Mouse (Mus musculus) midbrain, embryonic 15.5 days (tissue): ENCODE data around the gene Copz2. TPM values are rescaled to one million over a fixed set of nuclear protein-coding genes. Genes with fewer than 3 reads are reported as not detected.

Experiments
- ATAC-seq: fragments of 200-750 bp; cut with Nextera tagmentation; replicated peaks from 2 replicates; pipeline ENCODE4 v1.8.0; 2017; ENCODE audit warnings: moderate TSS enrichment
- H3K27ac ChIP-seq: fragments of 300-500 bp; sonication (generic); 2 replicates; pipeline ENCODE4 v1.5.1; 2015; ENCODE audit warnings: mild to moderate bottlenecking, inconsistent platforms
- H3K27me3 ChIP-seq: fragments of 300-500 bp; sonication (generic); replicated peaks from 2 replicates; pipeline ENCODE4 v1.6.1; 2015; ENCODE audit warnings: inconsistent platforms
- H3K36me3 ChIP-seq: fragments of 300-500 bp; sonication (generic); replicated peaks from 2 replicates; pipeline ENCODE4 v1.6.1; 2015; ENCODE audit warnings: inconsistent platforms
- H3K4me1 ChIP-seq: fragments of 300-500 bp; sonication (generic); 2 replicates; pipeline ENCODE4 v1.6.1; 2015; ENCODE audit warnings: inconsistent platforms
- H3K4me2 ChIP-seq: fragments of 300-500 bp; sonication (generic); 2 replicates; pipeline ENCODE4 v1.6.1; 2015; ENCODE audit warnings: inconsistent platforms, mild to moderate bottlenecking, moderate library complexity
- H3K4me3 ChIP-seq: fragments of 300-500 bp; sonication (generic); 2 replicates; pipeline ENCODE4 v1.5.1; 2015; ENCODE audit warnings: mild to moderate bottlenecking, inconsistent platforms
- H3K9ac ChIP-seq: fragments of 300-500 bp; sonication (generic); 2 replicates; pipeline ENCODE4 v1.6.1; 2015; ENCODE audit warnings: mild to moderate bottlenecking, inconsistent platforms
- H3K9me3 ChIP-seq: fragments of 300-500 bp; sonication (generic); 2 replicates; pipeline ENCODE4 v1.6.1; 2016; ENCODE audit warnings: inconsistent platforms
- WGBS: fragments of 180-500 bp; shearing (Covaris S2); methylation state at CpG from one replicate; pipeline ENCODE4 v1.1.7; 2015; ENCODE audit warnings: mixed read lengths; 5-methylcytosine and 5-hydroxymethylcytosine counted together
- polyA plus RNA-seq: library from polyadenylated mRNA; unstranded; fragments of >200 nt; fragmentation: Nextera tagmentation; extraction: Ambion mirVana; gene quantifications from 2 replicates; pipeline ENCODE4 v1.2.1, GENCODE M21; 2015

Gene Copz2
- polyA plus RNA-seq, 1 experiment from 2014 or later: 19.9 TPM

- Histone ChIP-seq H3K27ac (peak overlapping the region; percentile 96), H3K27me3 (no peaks in the 10 kb centered on the region), H3K36me3 (peaks cover 4% of the 10 kb centered on the region), H3K9me3 (no peaks in the 10 kb centered on the region), H3K4me2 (peak overlapping the region; percentile 62), H3K4me1 (peaks cover 39% of the 10 kb centered on the region), H3K9ac (peak overlapping the region; percentile 58), H3K4me3 (peak overlapping the region; percentile 98)
- ATAC-seq: no peak
- 21% methylated on average over 13 of the region's 13 CpGs for WGBS
Measured at GRCm38 (mm10) chr11:96830539-96831216, 19.0 kb upstream of the Copz2 start.

DNA sequence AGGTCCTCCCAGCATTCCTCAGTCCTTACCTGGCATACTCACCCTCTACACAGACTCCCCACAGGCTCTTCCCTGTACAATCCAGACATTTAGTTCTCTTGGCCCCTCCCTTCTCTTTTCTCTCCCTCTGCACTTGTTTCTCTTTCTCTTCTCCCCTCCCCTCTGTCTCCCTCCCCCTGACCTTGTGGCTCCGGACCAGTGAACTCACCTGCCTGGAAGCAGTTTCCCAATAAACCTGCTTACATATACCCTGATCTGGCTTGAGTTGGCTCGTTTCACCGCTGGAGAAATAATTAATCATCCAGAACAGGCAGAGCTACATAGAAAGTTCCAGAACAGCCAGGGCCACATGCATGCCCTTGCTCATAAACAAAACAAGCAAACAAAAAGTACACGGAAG, 18.2 kb upstream of the Copz2 start:
- 79% methylated on average over 4 of the region's 4 CpGs for WGBS
- H3K4me3 ChIP-seq: no peak overlapping the region
- no peak overlapping the region for H3K9ac ChIP-seq
- peaks cover 31% of the 10 kb centered on the region for H3K4me1 ChIP-seq
- H3K4me2 ChIP-seq: no peak overlapping the region
- 0 out of 2 replicates have a peak overlapping the region, but pooled peaks have one; percentile 12 for H3K27ac ChIP-seq
- peaks cover 4% of the 10 kb centered on the region for H3K36me3 ChIP-seq
- no peak for ATAC-seq
- H3K27me3 ChIP-seq: no peaks in the 10 kb centered on the region
- H3K9me3 ChIP-seq: no peaks in the 10 kb centered on the region

DNA sequence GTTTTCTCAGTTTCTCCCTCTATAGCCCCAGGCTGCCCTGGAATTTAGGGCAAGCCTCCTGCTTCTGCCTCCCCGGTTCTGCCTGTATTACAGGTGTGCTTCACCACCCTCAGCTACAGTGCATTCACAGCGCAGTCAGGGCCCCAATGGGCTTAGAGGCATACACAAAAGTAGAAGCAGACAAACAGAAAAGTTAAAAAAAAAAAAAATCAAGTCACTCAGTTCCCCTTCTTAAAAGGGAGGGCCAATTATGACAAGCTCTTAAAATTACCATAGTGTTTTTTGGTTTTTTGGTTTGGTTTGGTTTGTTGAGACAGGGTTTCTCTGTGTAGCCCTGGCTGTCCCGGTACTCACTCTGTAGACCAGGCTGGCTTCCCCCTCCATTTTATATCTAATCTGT, 17.1 kb upstream of the Copz2 start:
- H3K4me3 ChIP-seq: no peak overlapping the region
- ATAC-seq: no peak
- H3K9me3 ChIP-seq: no peaks in the 10 kb centered on the region
- peaks cover 21% of the 10 kb centered on the region for H3K4me1 ChIP-seq
- no peaks in the 10 kb centered on the region for H3K36me3 ChIP-seq
- no peak overlapping the region for H3K27ac ChIP-seq
- no peak overlapping the region for H3K9ac ChIP-seq
- H3K27me3 ChIP-seq: no peaks in the 10 kb centered on the region
- no peak overlapping the region for H3K4me2 ChIP-seq
- WGBS: 92% methylated on average over 3 of the region's 3 CpGs

- Histone ChIP-seq H3K4me3 (no peak overlapping the region), H3K9me3 (no peaks in the 10 kb centered on the region), H3K27me3 (no peaks in the 10 kb centered on the region), H3K36me3 (no peaks in the 10 kb centered on the region), H3K27ac (no peak overlapping the region), H3K4me1 (peaks cover 16% of the 10 kb centered on the region), H3K9ac (no peak overlapping the region), H3K4me2 (no peak overlapping the region)
- ATAC-seq: no peak
- WGBS: 61% methylated on average over 2 of the region's 2 CpGs
Measured at GRCm38 (mm10) chr11:96832973-96833372, 16.7 kb upstream of the Copz2 start.

DNA sequence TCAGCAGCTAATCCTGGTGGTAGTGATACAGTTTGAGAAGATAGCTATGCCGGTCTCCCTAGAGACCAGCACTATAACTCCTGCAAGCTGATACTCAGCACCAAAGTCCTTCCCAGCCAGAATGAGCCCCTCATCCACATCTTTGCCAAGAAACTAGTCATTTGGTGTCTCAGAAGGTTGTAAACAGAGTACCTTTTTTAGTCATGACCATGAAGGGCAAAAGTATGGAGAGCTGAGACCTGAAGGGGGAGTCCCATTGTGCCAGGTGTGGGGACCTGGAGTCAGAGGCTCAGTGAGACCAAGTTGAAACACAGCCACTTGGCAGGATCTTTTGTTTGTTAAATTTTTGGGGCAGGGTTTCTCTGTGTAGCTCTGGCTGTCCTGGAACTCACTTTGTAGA, 15.5 kb upstream of the Copz2 start:
- H3K9me3 ChIP-seq: no peaks in the 10 kb centered on the region
- peaks cover 5% of the 10 kb centered on the region for H3K4me1 ChIP-seq
- 90% methylated on average over 1 of the region's 1 CpGs for WGBS
- no peak overlapping the region for H3K4me3 ChIP-seq
- H3K36me3 ChIP-seq: no peaks in the 10 kb centered on the region
- no peaks in the 10 kb centered on the region for H3K27me3 ChIP-seq
- ATAC-seq: no peak
- no peak overlapping the region for H3K9ac ChIP-seq
- no peak overlapping the region for H3K4me2 ChIP-seq
- H3K27ac ChIP-seq: no peak overlapping the region

DNA sequence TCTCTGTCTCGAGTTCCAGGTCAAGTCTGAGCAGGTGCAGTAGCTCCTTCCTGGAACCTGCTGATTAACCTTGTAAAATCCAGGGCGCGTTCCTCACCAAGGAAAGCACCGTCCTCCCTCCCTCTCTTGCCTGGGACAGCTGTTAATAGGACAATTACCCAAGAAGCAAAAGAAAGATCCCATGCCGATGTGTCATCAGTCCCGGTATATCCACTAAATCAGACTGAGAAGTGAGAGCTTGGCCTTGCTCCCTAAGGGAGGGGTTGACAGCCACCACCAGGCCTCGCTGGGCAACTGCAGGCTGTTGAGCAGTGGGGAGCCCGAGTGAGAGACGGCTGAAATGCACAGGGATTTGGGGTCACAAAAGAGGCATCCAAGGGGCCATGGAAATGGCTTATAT, 12.4 kb upstream of the Copz2 start:
- H3K27ac ChIP-seq: no peak overlapping the region
- H3K9me3 ChIP-seq: no peaks in the 10 kb centered on the region
- H3K4me3 ChIP-seq: no peak overlapping the region
- no peak overlapping the region for H3K9ac ChIP-seq
- H3K36me3 ChIP-seq: no peaks in the 10 kb centered on the region
- H3K4me2 ChIP-seq: no peak overlapping the region
- ATAC-seq: no peak
- no peaks in the 10 kb centered on the region for H3K4me1 ChIP-seq
- H3K27me3 ChIP-seq: no peaks in the 10 kb centered on the region
- WGBS: 30% methylated on average over 9 of the region's 9 CpGs

GRCm38 (mm10) chr11:96838341-96838740, 11.3 kb upstream of the Copz2 start:
- Histone ChIP-seq H3K9me3 (no peaks in the 10 kb centered on the region), H3K9ac (no peak overlapping the region), H3K36me3 (no peaks in the 10 kb centered on the region), H3K27me3 (no peaks in the 10 kb centered on the region), H3K27ac (no peak overlapping the region), H3K4me3 (no peak overlapping the region), H3K4me1 (no peaks in the 10 kb centered on the region), H3K4me2 (no peak overlapping the region)
- ATAC-seq: no peak
- 72% methylated on average over 4 of the region's 4 CpGs for WGBS

GRCm38 (mm10) chr11:96839428-96839827, 10.2 kb upstream of the Copz2 start:
- Histone ChIP-seq H3K9me3 (no peaks in the 10 kb centered on the region), H3K9ac (no peak overlapping the region), H3K4me2 (no peak overlapping the region), H3K4me1 (no peaks in the 10 kb centered on the region), H3K36me3 (no peaks in the 10 kb centered on the region), H3K27me3 (no peaks in the 10 kb centered on the region), H3K4me3 (no peak overlapping the region), H3K27ac (no peak overlapping the region)
- 82% methylated on average over 7 of the region's 7 CpGs for WGBS
- ATAC-seq: no peak

DNA sequence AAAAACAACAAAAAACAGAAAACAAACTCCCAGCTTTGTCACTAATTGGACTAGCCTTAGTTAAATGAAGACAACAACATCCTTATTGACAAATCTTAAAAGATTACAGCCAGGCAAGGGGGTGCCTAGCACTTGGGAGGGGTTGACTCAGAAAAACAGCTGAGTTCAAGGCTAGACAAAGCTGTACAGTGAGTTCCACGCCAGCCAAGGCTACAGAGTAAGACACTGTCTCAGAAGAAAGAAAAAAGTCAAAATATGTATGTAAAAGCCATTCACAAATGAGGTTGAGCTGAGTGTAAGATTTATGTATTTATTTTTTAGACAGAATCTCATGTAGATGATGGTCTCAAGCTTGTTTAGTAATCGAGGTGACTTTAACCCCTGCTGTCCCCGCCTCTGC, 9.8 kb upstream of the Copz2 start:
- 76% methylated on average over 3 of the region's 3 CpGs for WGBS
- ATAC-seq: no peak
- no peaks in the 10 kb centered on the region for H3K27me3 ChIP-seq
- H3K4me2 ChIP-seq: no peak overlapping the region
- H3K27ac ChIP-seq: no peak overlapping the region
- H3K36me3 ChIP-seq: no peaks in the 10 kb centered on the region
- no peak overlapping the region for H3K4me3 ChIP-seq
- no peaks in the 10 kb centered on the region for H3K4me1 ChIP-seq
- H3K9me3 ChIP-seq: no peaks in the 10 kb centered on the region
- H3K9ac ChIP-seq: no peak overlapping the region

- WGBS: 38% methylated on average over 8 of the region's 8 CpGs
- H3K9ac ChIP-seq: no peak overlapping the region
- H3K27me3 ChIP-seq: no peaks in the 10 kb centered on the region
Measured at GRCm38 (mm10) chr11:96840290-96840689, 9.4 kb upstream of the Copz2 start.

DNA sequence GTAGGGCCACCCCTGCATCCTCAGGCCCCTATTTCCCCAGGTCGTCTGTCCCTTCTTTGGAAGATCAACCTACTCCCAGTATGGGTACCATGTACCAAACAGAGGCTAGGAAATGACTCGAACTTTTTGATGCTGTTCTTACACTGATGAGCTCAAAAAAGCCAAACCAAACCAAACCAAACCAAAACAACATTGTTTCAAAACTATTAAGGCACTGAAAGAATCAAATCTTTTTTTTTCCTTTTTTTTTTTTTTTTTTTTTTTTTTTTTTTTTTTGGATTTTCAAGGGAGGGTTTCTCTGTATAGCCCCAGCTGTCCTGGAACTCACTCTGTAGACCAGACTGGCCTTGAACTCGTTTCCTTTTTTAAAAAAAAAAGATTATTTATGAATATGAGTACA, 6.0 kb upstream of the Copz2 start:
- Histone ChIP-seq H3K27ac (no peak overlapping the region), H3K9ac (no peak overlapping the region), H3K9me3 (no peaks in the 10 kb centered on the region), H3K4me3 (no peak overlapping the region), H3K4me2 (no peak overlapping the region), H3K36me3 (no peaks in the 10 kb centered on the region), H3K27me3 (no peaks in the 10 kb centered on the region), H3K4me1 (no peaks in the 10 kb centered on the region)
- ATAC-seq: no peak
- 61% methylated on average over 3 of the region's 3 CpGs for WGBS

More at GRCm38 (mm10) chr11:96840290-96840689, 9.4 kb upstream of the Copz2 start:
- Histone ChIP-seq H3K4me1 (no peaks in the 10 kb centered on the region), H3K4me2 (no peak overlapping the region), H3K9me3 (no peaks in the 10 kb centered on the region), H3K36me3 (no peaks in the 10 kb centered on the region), H3K4me3 (no peak overlapping the region), H3K27ac (no peak overlapping the region)
- ATAC-seq: no peak

DNA sequence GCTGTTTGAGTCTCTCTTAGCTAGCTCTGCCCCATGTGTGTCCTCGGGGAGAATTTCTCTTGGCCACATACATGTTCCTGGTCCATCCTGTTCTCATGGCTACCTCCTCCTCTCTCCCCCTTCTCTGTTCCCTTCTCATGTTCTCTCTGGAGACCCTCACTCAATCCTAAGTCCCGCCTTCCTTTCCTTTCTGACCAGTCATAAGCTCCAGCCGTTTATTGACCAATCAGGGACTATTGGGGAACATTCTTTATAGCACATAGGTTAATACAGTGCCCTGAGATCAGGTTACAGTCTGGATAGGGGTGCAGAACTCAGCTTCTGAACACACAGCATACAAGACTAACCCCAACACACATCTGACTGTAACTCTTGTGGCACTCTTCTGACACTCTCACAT, 2.4 kb upstream of the Copz2 start:
- H3K27ac ChIP-seq: no peak overlapping the region
- no peak overlapping the region for H3K4me3 ChIP-seq
- no peaks in the 10 kb centered on the region for H3K9me3 ChIP-seq
- peaks cover 11% of the 10 kb centered on the region for H3K4me1 ChIP-seq
- H3K9ac ChIP-seq: no peak overlapping the region
- ATAC-seq: no peak
- WGBS: 72% methylated on average over 3 of the region's 3 CpGs
- H3K4me2 ChIP-seq: no peak overlapping the region
- H3K27me3 ChIP-seq: 0 out of 2 replicates have a peak, but pooled peaks cover 14% of the 10 kb centered on the region
- no peaks in the 10 kb centered on the region for H3K36me3 ChIP-seq

DNA sequence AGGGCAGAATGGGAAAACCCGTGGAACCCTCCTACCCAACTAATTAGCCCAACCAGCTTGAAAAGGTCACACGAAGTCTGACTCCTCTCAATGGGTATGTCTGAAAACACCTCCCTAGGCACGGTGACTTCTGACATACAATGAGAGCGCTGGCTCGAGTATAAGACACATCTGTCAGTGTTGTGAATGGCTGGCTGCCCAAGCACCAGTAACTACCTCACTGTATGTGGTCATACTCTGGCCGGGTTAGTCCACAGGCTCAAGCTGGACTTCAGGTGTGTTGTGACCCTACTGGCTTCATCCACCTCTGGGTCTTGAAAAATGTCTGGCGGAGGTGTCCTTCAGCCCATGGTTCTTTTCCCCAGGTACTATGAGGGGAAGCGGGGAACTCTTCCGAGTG, 976 bp upstream of the Copz2 start:
- Histone ChIP-seq H3K27ac (no peak overlapping the region), H3K9ac (no peak overlapping the region), H3K4me1 (peaks cover 11% of the 10 kb centered on the region), H3K9me3 (no peaks in the 10 kb centered on the region), H3K36me3 (no peaks in the 10 kb centered on the region), H3K4me2 (no peak overlapping the region), H3K27me3 (0 out of 2 replicates have a peak, but pooled peaks cover 14% of the 10 kb centered on the region), H3K4me3 (no peak overlapping the region)
- WGBS: 60% methylated on average over 9 of the region's 9 CpGs
- ATAC-seq: no peak
